Mouse (Mus musculus): ENCODE results near the gene Wdr45b.
"Not testable (repeated sequence)": the region's sequence is repeated elsewhere in the genome, so short reads cannot be mapped to it uniquely, and the experiment has no call there.

Gene Wdr45b

GRCm38 (mm10) chr11:121354091-121354707, at the start of gene Wdr45b:
Gene Wdr45b, minus strand, starts transcription at chr11:121354445.
- DNase-seq: peak; percentile 99

GRCm38 (mm10) chr11:121392405-121392804, 38.2 kb upstream of the Wdr45b start:
- no peak for DNase-seq

- DNase-seq: no peak
Measured at GRCm38 (mm10) chr11:121390793-121391192, 36.5 kb upstream of the Wdr45b start.

- DNase-seq: no peak
Measured at GRCm38 (mm10) chr11:121388554-121388945, 34.3 kb upstream of the Wdr45b start.

- DNase-seq: peak; percentile 72 to 83
Measured at GRCm38 (mm10) chr11:121387750-121388553, 33.7 kb upstream of the Wdr45b start, which contains the start of gene Rab40b. Gene Rab40b, minus strand, starts transcription at chr11:121388251.

GRCm38 (mm10) chr11:121380294-121380693, 26.0 kb upstream of the Wdr45b start:
- DNase-seq: no peak

- no peak for DNase-seq
Measured at GRCm38 (mm10) chr11:121378644-121379043, 24.4 kb upstream of the Wdr45b start.

- no peak for DNase-seq
Measured at GRCm38 (mm10) chr11:121373305-121373704, 19.1 kb upstream of the Wdr45b start.

- no peak for DNase-seq
Measured at GRCm38 (mm10) chr11:121370337-121370994, 16.2 kb upstream of the Wdr45b start.

- DNase-seq: peak; percentile 19 to 25
Measured at GRCm38 (mm10) chr11:121369622-121370021, 15.4 kb upstream of the Wdr45b start.

- DNase-seq: no peak
Measured at GRCm38 (mm10) chr11:121368731-121369130, 14.5 kb upstream of the Wdr45b start.

GRCm38 (mm10) chr11:121367170-121367707, 13.0 kb upstream of the Wdr45b start:
- DNase-seq: no peak

GRCm38 (mm10) chr11:121362212-121362611, 8.0 kb upstream of the Wdr45b start:
- peak; percentile 19 to 29 for DNase-seq

- peak; percentile 20 to 33 for DNase-seq
Measured at GRCm38 (mm10) chr11:121353326-121354090, 737 bp downstream of the Wdr45b start.

- DNase-seq: not testable (repeated sequence)
Measured at GRCm38 (mm10) chr11:121348727-121349126, 5.5 kb downstream of the Wdr45b start.

GRCm38 (mm10) chr11:121348166-121348565, 6.1 kb downstream of the Wdr45b start:
- DNase-seq: no peak

GRCm38 (mm10) chr11:121347036-121347435, 7.2 kb downstream of the Wdr45b start:
- DNase-seq: no peak

- DNase-seq: not testable (repeated sequence)
Measured at GRCm38 (mm10) chr11:121342423-121342822, 11.8 kb downstream of the Wdr45b start.

- no peak for DNase-seq
Measured at GRCm38 (mm10) chr11:121340287-121340686, 14.0 kb downstream of the Wdr45b start.

- DNase-seq: no peak
Measured at GRCm38 (mm10) chr11:121339647-121340046, 14.6 kb downstream of the Wdr45b start.

GRCm38 (mm10) chr11:121331641-121332040, 22.6 kb downstream of the Wdr45b start:
- DNase-seq: no peak

GRCm38 (mm10) chr11:121328619-121329018, 25.6 kb downstream of the Wdr45b start:
- DNase-seq: no peak

All from cerebellum, postnatal 36 days (tissue).